Mouse (Mus musculus): ENCODE measurements around the gene Grik4.
A peak's percentile ranks its signal among the peaks of the same experiment; 100 is the strongest.

Gene Grik4

DNA sequence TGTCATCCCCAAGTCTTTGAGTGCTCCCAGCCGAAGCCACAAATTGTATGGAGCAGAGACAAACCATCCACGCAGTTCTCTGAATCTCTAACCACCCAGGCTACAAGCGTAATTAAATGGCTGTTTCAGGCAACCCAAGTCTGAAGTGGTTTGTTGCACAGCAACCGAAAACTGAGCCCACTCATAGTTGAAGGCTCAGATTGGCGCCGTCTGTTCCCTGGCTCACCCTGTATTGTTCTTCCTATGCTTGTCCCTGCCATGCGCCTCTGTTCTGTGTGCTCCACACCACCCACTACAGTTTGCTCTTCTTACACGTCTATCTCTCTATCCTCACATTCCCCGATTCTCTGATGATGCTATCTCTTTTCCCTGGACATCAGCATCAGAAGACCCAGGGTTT, 452.5 kb downstream of the Grik4 start:
- DNase-seq (ENCODE audit: low spot score): no peak

DNA sequence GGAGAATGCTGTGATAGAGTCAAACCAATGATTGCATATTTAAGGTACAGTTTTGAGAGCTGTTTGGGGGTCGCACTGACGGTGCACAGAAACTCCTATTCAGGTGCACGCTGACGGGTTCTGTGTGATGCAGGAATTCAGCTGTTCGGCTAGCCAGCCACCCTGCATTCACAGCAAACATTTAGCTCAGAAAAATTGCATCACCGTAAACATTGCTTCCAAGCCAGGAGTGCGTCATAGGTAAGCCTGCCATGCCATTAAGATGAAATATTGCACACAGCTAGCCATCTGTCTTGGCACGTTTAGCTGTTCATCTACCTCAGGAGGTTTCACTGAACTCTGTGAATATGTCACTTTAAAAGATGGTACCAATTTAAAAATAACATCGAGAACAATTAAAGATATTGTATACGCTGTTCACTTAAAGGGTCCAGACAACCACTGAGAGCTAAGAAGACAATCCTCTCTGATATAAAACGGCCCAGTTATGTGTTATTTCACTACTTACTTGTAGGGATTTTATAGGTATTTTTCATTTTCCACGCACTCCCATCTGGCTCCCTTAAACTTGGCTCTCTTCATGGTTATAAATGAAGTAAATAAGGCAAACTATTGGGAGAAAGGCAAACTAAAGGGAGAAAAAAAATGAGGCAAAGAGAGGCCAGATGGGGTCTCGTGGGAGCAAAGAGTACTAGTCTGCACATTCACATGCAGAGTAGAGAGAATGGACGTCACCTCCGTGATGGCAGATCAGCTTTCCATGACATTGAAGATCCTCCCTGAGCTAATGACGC, 453.5 kb downstream of the Grik4 start:
- DNase-seq (ENCODE audit: low spot score): no peak

DNA sequence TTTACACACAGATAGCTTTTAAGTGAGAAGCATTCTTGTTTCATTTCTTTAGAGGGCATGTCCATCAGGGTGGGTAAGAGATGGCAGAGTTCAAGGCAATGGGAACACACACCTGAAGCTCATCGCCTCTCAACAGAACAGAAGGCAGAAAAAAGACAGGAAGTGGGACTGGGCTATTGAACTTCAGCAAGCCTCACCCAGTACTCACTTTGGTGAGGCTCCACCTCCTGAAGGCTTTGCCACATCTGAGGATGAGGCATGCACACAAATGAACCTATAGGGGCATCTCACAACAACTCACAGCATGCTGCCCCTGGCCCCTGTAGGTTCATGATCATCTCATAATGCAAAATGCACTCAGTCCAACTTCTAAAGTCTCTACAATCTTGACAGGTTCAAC, 456.2 kb downstream of the Grik4 start:
- no peak for DNase-seq (ENCODE audit: low spot score)

DNA sequence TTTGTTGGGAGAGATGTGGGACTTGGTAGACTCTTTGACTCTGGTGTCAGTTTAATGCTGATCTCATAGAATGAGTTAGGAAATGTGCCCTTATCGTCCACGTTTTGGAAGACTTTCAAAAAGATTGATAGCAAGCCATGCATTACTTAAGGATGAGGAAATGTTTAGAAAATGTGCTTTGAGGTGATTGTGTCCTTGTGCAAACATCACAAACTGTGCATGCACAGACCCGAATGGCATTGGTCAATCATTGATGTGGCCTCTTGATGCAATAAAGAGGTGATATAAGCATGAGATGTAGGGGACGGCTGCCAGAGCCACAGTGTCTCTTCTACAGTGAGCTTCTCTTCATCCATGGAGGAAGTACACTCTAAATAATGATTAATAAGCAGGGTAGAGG, 457.4 kb downstream of the Grik4 start:
- peak; percentile 51 for DNase-seq (ENCODE audit: low spot score)

DNA sequence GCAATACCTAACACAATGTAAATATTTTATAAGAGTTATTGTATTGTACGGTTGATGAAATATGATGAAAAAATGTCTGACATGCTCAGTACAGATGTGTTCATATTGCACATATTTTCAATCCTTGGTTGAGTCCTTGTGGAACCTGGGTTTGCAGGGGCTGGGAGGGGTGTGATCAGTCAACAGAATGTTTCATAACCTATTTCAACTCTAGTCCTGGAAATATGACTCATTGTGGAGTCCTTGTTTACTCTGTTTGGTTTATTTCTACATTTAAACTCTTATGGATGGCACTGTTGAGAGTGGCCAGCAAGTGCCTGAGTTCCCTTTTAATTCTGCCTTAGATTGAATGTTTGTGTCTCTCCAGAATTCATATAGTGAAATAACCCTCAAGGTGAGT, 459.6 kb downstream of the Grik4 start:
- DNase-seq (ENCODE audit: low spot score): peak; percentile 46

DNA sequence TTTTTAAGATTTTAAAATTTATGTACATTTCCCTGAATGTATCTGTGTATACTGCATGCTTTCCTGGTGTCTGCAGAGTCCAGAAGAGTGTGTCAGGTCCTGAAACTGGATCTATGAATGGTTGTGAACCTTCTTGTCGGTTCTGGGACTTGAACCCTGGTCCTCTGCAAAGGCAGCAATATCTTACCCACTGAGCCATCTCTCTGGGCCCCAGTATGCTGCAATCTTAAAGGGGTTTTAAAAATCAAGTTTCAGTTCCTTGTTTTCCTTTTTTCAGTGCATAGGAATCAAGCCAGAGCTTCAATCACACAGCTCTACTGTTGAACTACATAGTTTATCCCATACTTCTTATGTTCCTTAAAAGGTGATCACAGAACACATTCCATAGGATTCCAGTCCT, 461.3 kb downstream of the Grik4 start:
- DNase-seq (ENCODE audit: low spot score): no peak

DNA sequence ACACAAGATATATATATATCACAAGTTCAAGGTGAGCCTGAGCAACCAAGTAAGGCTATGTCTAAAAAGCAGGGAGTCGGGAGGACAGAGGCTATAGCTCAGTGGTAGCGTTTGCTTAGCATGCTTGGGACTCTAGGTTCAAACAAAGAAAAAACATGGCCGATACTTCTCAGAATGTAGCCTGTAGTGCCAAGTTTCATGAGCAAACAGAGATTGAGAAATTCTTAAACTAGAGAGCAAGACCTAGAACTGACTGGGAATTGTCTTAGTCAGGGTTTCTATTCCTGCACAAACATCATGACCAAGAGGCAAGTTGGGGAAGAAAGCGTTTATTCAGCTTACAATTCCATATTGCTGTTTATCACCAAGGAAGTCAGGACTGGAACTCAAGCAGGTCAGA, 468.1 kb downstream of the Grik4 start:
- no peak for DNase-seq (ENCODE audit: low spot score)

DNA sequence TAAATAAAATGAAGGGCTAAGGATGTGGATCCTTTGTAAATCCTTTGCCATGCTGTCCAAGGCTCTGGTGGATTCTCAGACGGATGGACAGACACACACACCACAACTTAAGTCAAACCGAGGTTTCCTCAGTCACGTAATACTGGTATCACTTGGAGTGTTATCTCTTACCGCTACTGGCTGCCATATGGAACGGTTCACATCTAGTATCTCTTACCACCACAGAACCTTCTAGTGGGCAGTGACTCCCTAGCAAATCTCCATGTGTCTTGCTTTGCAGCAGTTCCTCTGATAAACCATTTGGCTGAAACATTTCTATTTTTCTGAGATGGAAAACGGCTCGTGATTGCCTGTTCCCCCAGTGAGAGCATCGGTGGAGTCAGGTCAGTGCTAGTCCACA, 470.0 kb downstream of the Grik4 start:
- no peak for DNase-seq (ENCODE audit: low spot score)

DNA sequence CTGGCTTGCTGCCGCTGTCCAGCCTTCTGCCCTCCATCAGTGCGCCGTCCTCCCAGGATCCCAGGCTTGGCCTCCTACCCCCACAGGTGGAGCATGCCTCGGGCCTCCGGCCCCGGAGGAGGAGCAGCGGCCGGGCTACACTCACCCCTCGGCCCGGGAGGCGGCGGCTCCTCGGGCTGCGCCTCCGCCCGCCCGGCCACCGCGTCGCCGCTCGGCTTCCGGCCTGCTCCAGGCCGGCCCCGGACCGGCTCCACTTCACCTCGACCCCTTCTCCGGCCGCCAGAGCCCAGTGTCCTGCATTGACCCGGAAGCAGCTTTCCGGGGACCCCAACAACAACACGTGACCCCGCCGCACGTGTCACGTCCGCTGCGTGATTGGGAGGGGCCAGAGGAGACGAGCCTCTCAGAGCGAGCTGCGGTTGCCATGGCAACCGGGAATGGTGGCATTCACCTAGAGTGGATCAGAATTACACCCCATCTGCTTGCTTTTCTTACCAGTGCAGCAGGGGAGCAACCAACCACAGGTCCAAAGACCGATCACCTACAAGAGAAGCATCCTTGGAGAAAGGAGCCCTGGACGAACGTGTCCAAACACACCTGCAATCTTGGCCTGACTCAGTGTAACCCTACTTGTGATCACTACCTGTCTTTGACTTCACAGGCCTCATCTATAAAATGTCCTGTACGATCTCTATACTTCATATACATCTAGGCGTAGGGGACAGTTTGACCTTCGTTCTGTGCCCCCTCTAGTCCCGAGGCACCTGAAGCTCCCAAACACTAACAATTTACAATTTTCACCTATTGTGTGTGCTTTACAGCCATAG, 472.2 kb downstream of the Grik4 start:
- DNase-seq (ENCODE audit: low spot score): peak; percentile 88

DNA sequence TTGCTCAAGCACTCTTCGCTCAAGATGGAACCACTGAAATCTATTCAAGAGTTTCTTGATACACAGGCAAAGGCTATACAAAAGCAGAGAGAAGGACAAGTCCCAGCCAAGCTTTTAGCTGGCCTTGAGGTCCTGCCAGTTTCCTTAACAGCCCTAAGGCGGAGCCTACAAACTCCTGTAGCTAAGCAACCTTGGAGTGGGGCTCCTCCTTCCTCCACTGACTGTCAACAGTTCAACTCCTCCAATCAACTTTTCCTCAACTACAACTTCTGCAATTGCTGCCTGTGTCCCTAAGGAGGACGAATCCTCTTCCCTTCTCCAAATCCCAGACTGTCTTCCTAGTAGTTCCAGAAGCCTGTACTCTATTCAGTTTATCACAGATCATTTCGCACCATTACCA, 473.1 kb downstream of the Grik4 start:
- DNase-seq (ENCODE audit: low spot score): peak; percentile 61

DNA sequence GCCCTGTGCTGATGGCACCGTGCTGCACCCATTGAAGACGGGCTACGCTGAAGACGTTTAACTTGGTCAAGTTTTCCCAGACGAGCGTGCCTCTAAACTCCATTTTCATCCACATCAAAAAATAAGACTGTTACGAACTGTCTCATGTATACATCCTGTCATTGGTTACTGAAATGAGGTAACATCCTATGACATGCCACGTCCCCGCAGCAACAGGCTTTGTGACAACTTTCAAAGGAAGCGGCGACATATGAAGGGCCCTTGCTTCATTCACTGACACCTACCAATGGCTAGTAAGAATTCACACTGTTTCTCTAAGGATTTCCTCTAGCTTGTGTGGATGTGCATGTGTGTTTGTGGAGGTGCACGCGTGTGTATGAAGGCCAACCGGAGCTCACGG, 475.0 kb downstream of the Grik4 start:
- DNase-seq (ENCODE audit: low spot score): no peak

DNA sequence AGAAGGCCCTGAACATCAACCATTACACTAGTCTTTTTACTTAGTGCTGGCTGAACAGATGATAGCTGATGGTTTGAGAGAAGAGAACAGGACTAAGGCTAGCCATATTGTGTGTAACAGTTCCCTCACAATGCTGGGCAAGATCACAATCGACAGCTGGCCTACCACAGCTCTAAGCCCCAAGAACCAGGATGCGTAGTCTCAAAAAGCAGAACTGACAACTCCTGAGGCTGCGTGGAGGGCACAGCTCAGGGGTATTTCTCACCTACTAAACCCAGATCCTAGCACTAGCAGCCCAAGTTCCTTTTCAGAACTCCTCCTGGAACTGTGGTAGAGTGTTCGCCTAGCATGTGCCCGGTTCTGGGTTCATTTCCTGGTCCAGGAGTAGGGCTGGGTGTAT, 475.9 kb downstream of the Grik4 start:
- DNase-seq (ENCODE audit: low spot score): no peak

All from urinary bladder, postnatal 14 days (tissue).